Mouse (Mus musculus) left cerebral cortex, postnatal 4 days (tissue): ENCODE results near the gene Mmp24. TPM values are rescaled to one million over a fixed set of nuclear protein-coding genes. Genes with fewer than 3 reads are reported as not detected.

Experiments used
- DNase-seq: peaks from one replicate; pipeline ENCODE4 v3.0.0-alpha.2; 2022
- intact Hi-C: fragments of 180-260 bp; cut with DNase I; formaldehyde crosslinking; loops from one replicate; pipeline ENCODE4 v1.15.1; 2025
- total RNA-seq, 2 experiments: library from RNA; stranded (reverse); gene quantifications; 2 replicates each; pipeline ENCODE4 v1.2.3; 2021

Gene Mmp24
- total RNA-seq, 2 experiments from 2014 or later = 110 to 114 TPM

GRCm38 (mm10) chr2:155774261-155774926, 748 bp upstream of the Mmp24 start:
- intact Hi-C loops = no loop called here
- DNase-seq = no peak

GRCm38 (mm10) chr2:155775685-155776263, 632 bp downstream of the Mmp24 start:
- intact Hi-C loops = no loop called here

GRCm38 (mm10) chr2:155776824-155777687, 1.9 kb downstream of the Mmp24 start:
- no peak for DNase-seq
- intact Hi-C loops = no loop called here

More at GRCm38 (mm10) chr2:155775685-155776263, 632 bp downstream of the Mmp24 start:
- DNase-seq = peak; percentile 64

- intact Hi-C loops = no loop called here
- no peak for DNase-seq
These were observed 2.5 kb downstream of the Mmp24 start for GRCm38 (mm10) chr2:155777688-155777985.

- intact Hi-C loops = no loop called here
- no peak for DNase-seq
These were observed 2.9 kb downstream of the Mmp24 start for GRCm38 (mm10) chr2:155778004-155778403.

GRCm38 (mm10) chr2:155779066-155779465, 3.9 kb downstream of the Mmp24 start:
- no peak for DNase-seq
- intact Hi-C loops = no loop called here

- no peak for DNase-seq
- intact Hi-C loops = no loop called here
These were observed 4.4 kb downstream of the Mmp24 start for GRCm38 (mm10) chr2:155779506-155779905.

GRCm38 (mm10) chr2:155784534-155784933, 9.4 kb downstream of the Mmp24 start:
- no peak for DNase-seq
- intact Hi-C loops = no loop called here

GRCm38 (mm10) chr2:155786905-155787304, 11.8 kb downstream of the Mmp24 start:
- no peak for DNase-seq
- intact Hi-C loops = no loop called here

GRCm38 (mm10) chr2:155787949-155788931, 13.1 kb downstream of the Mmp24 start:
- intact Hi-C loops = no loop called here
- peak; percentile 76 for DNase-seq

GRCm38 (mm10) chr2:155792899-155793298, 17.8 kb downstream of the Mmp24 start:
- intact Hi-C loops = no loop called here
- no peak for DNase-seq

GRCm38 (mm10) chr2:155794674-155795445, 19.7 kb downstream of the Mmp24 start:
- peak; percentile 94 for DNase-seq

GRCm38 (mm10) chr2:155798613-155799012, 23.5 kb downstream of the Mmp24 start:
- intact Hi-C loops = no loop called here

More at GRCm38 (mm10) chr2:155794674-155795445, 19.7 kb downstream of the Mmp24 start:
- intact Hi-C loops = no loop called here

GRCm38 (mm10) chr2:155802761-155803160, 27.6 kb downstream of the Mmp24 start:
- intact Hi-C loops = no loop called here
- DNase-seq = no peak

More at GRCm38 (mm10) chr2:155798613-155799012, 23.5 kb downstream of the Mmp24 start:
- no peak for DNase-seq

GRCm38 (mm10) chr2:155804053-155804452, 28.9 kb downstream of the Mmp24 start:
- DNase-seq = no peak
- intact Hi-C loops = no loop called here

- intact Hi-C loops = no loop called here
- DNase-seq = peak; percentile 94
These were observed 30.2 kb downstream of the Mmp24 start for GRCm38 (mm10) chr2:155805231-155805924.

- DNase-seq = no peak
- intact Hi-C loops = no loop called here
These were observed 30.7 kb downstream of the Mmp24 start for GRCm38 (mm10) chr2:155805925-155806255.

- intact Hi-C loops = no loop called here
- DNase-seq = no peak
These were observed 31.4 kb downstream of the Mmp24 start for GRCm38 (mm10) chr2:155806548-155806947.

- intact Hi-C loops = no loop called here
- DNase-seq = no peak
These were observed 32.3 kb downstream of the Mmp24 start for GRCm38 (mm10) chr2:155807408-155807807.
